Mouse (Mus musculus): ENCODE measurements at regions not wholly inside any gene's neighbourhood (a gene's known extent, or its start where the extent isn't known, plus 50 kb on each side); places are given as distances from the start of the nearest gene placed in this dataset.

DNA sequence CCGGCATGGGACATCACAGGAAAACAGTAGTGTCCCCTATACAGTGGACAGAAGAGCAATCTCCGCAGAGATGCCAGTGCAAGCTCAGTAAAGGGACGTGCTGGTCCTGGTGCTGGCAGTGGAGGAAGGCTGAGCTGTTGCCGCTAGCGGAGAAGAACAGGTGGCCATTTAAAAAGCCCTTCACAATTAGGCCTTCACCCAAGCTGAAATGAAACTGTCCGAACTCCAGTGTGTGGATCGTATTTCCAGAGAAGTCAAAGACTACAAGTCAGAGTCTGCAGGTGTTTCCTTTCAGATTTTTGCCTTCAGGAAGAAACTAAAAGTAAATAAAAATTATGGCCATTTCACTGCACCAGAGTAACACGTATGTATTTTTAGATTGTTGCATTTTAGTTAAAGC is 364.2 kb upstream of the Prickle1 start:
- H3K4me1 ChIP-seq (ENCODE audit: control insufficient read depth, insufficient read depth, insufficient read length, low read length), result no peaks in the 10 kb centered on the region
- no peak overlapping the region for H3K27ac ChIP-seq (replicated peaks; ENCODE audit: low read depth, low read length)
- H3K4me3 ChIP-seq (ENCODE audit: insufficient read depth, low read depth, low read length), result no peak overlapping the region

DNA sequence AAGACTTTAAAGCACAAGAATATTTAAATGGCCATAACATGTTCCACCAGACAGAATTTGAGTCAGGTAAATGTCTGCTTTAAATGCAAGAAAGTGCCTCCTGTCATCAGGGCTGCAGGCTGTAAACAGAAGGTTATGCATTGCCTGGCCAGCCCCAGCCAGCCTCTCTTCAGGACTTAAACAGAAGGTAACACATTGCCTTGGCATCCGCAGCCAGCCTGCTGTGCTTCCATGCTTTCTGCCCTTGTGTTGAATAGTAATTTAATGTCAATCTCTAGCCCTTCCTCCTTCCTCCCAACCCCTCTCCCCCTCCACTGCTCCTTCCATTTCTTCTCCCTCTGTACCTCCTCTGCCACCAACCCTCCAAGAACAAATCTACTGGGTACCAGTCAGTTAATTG is 362.4 kb upstream of the Prickle1 start:
- Histone ChIP-seq H3K27ac (replicated peaks; ENCODE audit: low read depth, low read length) (no peak overlapping the region), H3K4me1 (ENCODE audit: control insufficient read depth, insufficient read depth, insufficient read length, low read length) (no peaks in the 10 kb centered on the region), H3K4me3 (ENCODE audit: insufficient read depth, low read depth, low read length) (no peak overlapping the region)

DNA sequence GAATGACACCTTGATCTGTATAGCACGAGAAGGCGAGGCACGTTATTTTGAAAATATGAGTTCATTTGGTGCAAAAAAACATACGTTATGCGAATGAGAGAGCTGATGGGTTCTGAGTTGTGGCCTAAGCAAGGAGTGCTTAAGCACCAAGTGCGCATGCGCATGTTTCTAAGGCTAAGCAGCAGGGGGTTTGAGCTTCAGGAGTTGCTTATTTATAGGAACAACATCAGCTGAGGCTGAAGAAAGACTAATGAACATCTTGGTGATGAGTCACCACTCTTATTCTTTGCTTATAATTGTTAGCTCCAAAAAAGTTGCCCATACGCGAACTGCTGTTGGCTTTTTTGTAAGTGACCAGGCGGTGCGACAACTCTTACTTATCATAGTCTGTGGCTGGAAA is 361.1 kb upstream of the Prickle1 start:
- no peaks in the 10 kb centered on the region for H3K4me1 ChIP-seq (ENCODE audit: control insufficient read depth, insufficient read depth, insufficient read length, low read length)
- no peak overlapping the region for H3K27ac ChIP-seq (replicated peaks; ENCODE audit: low read depth, low read length)
- no peak overlapping the region for H3K4me3 ChIP-seq (ENCODE audit: insufficient read depth, low read depth, low read length)

DNA sequence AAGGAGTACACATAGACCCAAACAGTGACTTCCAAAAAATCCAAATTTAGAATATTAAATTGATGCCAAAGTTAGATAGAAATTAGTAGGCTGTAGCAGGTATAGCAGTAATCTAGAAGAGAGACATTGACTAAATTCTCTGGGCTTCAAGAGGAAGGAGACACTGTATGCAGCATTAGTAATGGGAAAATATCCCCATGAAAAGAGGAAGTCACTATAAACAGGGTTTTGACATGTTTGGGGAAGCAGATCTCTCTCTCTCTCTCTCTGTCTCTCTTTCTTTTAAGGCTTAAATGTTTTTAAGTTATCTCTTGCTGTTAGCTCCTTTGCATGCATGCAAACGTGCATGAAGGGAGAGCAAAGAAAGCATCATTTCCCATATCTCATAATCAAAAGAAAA is 357.9 kb upstream of the Prickle1 start:
- H3K4me3 ChIP-seq (ENCODE audit: insufficient read depth, low read depth, low read length), result no peak overlapping the region
- no peak overlapping the region for H3K27ac ChIP-seq (replicated peaks; ENCODE audit: low read depth, low read length)
- no peaks in the 10 kb centered on the region for H3K4me1 ChIP-seq (ENCODE audit: control insufficient read depth, insufficient read depth, insufficient read length, low read length)

DNA sequence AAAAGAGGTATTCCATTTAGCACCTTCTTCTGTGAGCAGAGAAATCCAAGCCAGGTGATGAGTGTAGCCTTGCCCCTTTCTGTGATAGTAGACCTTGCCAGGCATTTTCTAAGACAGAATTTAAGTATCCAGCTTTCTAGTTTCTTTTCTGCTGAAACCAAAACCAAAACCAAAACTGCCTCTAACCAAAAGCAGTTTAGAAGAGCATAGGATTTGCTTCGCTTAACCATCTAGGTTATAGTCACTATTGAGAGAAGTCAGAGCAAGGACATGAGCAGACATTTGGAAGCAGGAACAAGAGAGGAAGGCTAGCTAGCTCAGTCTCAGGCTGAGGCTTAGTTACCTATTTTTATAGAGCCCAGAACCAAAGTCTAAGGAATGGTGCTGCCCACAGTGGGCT is 354.8 kb upstream of the Prickle1 start:
- Histone ChIP-seq H3K4me3 (ENCODE audit: insufficient read depth, low read depth, low read length) (no peak overlapping the region), H3K27ac (replicated peaks; ENCODE audit: low read depth, low read length) (no peak overlapping the region), H3K4me1 (ENCODE audit: control insufficient read depth, insufficient read depth, insufficient read length, low read length) (no peaks in the 10 kb centered on the region)

DNA sequence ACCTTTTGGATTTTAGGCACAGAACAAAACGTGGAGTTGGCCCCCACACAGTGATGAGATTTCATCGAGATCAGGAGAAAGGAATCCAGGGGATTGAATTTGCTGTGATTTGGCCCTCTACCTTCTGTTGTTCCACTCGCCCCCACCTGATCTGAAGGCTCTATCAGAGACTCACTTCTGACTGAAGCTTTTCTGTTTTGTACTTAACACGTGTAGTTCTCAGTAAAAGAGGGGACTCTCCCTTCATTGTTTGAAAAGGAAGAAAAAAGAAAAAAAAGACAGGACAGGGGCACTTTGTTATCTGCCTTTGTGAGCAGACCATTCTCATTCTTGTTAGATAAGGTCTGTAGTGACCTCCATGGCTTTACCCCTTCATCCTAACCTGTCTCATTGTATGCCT is 353.2 kb upstream of the Prickle1 start:
- no peaks in the 10 kb centered on the region for H3K4me1 ChIP-seq (ENCODE audit: control insufficient read depth, insufficient read depth, insufficient read length, low read length)
- H3K4me3 ChIP-seq (ENCODE audit: insufficient read depth, low read depth, low read length), result no peak overlapping the region
- no peak overlapping the region for H3K27ac ChIP-seq (replicated peaks; ENCODE audit: low read depth, low read length)

DNA sequence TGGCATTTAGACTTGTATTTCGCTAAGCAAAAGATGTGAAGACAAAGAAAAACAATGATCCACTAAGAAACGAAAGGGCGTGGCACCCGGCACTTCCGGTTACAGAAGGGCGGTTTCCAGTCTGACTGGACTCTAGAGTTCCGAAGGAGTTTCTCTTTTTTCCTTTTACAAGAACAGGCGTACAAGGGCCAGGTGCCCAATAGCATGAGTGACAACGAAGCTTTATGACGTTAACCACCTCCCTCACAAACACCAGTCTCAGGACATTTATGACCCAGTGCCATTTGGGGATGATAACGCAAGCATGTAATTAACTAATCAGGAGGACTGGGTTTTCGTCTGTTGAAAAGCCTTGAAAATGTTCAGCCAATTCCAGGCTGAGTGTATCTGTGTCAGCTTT is 347.9 kb upstream of the Prickle1 start:
- Histone ChIP-seq H3K27ac (replicated peaks; ENCODE audit: low read depth, low read length) (no peak overlapping the region), H3K4me1 (ENCODE audit: control insufficient read depth, insufficient read depth, insufficient read length, low read length) (no peaks in the 10 kb centered on the region), H3K4me3 (ENCODE audit: insufficient read depth, low read depth, low read length) (no peak overlapping the region)

DNA sequence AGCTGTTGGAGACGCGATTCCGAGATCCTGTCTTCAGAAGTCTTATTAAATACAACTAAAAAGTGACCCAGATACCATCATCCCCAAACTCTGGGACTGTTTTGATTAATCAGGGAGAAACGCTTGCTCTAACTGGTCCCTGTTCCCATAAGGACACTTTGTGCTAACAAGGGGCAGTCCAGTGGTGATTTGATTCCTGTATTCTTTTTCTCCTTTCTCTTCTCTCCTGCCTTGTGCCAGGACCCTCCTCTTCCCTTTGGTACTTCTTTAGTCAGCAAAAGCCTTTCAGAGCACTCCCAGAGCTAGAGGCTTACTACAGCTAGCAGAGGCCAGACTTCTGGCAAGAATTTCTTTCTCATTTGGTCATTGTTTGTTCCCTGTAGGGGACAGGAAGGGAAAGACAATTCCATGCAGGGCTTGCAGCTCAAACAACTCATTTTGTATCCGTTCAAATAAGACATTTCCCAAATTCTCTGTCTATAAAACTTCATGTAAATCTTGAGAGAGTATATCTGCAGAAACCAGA is 337.3 kb upstream of the Prickle1 start:
- Histone ChIP-seq H3K27ac (replicated peaks; ENCODE audit: low read depth, low read length) (no peak overlapping the region), H3K4me1 (ENCODE audit: control insufficient read depth, insufficient read depth, insufficient read length, low read length) (no peaks in the 10 kb centered on the region), H3K4me3 (ENCODE audit: insufficient read depth, low read depth, low read length) (no peak overlapping the region)

DNA sequence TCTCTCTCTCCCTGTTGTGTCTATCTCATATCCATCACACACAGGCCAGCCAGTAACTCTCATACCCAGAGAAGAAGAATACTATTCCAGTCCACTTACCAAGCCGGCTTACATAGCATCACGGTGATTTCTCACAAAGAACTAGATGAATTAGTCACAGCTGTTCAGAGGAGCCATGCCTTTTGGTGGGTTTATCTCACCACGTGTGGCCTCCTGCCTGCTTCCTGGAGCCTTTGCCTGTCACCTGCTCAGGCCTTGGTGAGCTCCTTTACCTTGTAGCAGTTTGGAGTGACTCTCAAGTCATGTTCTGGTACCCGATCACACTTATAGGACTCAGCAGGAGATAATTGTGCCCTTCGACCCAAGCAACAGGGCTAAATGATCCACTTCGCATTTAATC is 331.2 kb upstream of the Prickle1 start:
- Histone ChIP-seq H3K4me1 (ENCODE audit: control insufficient read depth, insufficient read depth, insufficient read length, low read length) (no peaks in the 10 kb centered on the region), H3K4me3 (ENCODE audit: insufficient read depth, low read depth, low read length) (no peak overlapping the region), H3K27ac (replicated peaks; ENCODE audit: low read depth, low read length) (no peak overlapping the region)

DNA sequence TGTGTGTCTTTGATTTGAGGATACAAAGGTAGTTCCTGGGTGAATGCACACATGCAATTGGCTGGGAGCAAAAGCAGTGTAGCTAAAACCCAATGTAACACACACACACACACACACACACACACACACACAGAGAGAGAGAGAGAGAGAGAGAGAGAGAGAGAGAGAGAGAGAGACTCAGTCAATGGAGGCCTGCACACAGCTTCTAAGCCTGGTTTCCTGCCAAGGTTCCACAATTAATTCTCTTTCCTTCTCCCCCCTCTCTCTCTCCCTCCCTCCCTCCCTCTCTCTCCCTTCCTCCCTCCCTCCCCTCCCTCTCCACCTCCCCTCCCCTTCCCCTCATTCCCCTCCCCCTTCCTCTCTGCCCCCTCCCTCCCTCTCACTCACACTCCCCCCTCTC is 330.6 kb upstream of the Prickle1 start:
- Histone ChIP-seq H3K4me1 (ENCODE audit: control insufficient read depth, insufficient read depth, insufficient read length, low read length) (no peaks in the 10 kb centered on the region), H3K4me3 (ENCODE audit: insufficient read depth, low read depth, low read length) (no peak overlapping the region), H3K27ac (replicated peaks; ENCODE audit: low read depth, low read length) (no peak overlapping the region)

DNA sequence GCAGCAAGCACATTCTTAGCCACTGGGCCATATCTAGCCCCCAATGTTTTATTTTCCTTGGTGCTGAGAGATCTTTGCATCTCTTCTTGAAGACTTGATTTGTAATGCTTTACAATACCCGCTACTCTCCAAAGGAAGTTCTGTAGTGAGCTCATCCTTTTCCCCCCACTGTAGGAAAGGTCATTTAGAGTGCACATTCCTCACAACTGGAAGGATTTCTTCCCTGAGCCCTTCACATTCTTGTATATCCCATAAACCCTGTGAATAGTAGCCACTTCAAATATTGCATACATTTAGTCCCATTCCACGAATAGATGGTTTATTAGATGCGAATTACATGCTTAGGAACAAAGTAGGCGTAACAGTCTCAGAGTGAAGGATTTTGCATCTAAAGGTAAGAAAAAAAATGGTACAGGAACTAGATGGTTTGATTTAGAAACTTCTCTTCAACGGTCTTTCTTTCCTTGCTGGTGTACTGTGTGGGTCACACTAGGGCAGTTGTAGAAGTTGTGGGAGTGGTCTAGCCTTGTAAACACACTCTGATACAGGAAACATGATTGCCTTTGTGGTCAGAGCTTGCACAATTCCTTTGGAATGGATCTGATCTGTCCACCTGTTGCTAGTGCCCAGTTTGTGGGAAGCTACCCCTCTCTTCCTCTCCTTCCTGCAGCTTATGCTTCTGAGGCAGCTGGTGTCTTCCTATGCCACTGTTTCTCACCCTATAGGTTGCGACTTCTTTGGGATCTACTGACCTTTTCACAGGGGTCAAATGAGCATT is 326.0 kb upstream of the Prickle1 start:
- Histone ChIP-seq H3K4me1 (ENCODE audit: control insufficient read depth, insufficient read depth, insufficient read length, low read length) (no peaks in the 10 kb centered on the region), H3K27ac (replicated peaks; ENCODE audit: low read depth, low read length) (no peak overlapping the region), H3K4me3 (ENCODE audit: insufficient read depth, low read depth, low read length) (no peak overlapping the region)

DNA sequence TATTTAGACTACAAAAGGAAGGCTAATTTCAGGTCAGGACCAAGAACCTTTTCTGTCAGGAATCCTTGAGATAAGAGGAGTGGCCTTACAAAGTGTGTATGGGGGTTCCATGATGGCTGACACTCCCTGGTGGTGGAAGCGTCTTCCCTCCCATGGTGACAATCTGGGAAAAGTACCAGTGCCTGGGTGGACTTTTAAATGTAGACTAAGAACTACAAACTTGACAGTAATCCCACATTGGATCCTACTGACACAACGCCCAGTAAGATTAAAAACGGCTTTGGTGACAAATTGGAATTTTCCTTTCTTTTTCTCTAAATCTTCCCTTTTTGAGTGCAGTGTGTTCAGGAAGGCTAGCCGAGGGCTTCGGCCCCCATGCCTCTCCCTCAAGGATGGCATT is 325.3 kb upstream of the Prickle1 start:
- Histone ChIP-seq H3K4me1 (ENCODE audit: control insufficient read depth, insufficient read depth, insufficient read length, low read length) (no peaks in the 10 kb centered on the region), H3K27ac (replicated peaks; ENCODE audit: low read depth, low read length) (no peak overlapping the region)

DNA sequence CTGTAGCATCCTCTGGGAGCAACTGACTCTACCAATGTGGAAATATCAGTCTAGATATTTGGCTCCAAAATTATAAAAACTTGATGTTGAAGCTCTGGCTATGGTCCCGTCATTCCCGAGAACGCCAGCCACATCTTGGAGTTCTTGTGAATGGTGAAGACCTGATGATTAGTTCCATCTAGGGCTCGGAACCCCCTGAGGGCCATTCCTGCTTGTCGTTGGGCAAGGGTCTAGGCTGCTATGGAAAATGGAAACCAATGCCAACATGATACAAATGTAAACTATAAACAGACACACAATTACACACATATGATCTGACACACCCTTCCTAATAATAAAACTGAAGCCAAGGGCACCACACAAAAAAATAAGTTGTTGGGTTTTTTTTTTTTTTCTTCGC is 323.9 kb upstream of the Prickle1 start:
- no peak overlapping the region for H3K4me3 ChIP-seq (ENCODE audit: insufficient read depth, low read depth, low read length)
- no peak overlapping the region for H3K27ac ChIP-seq (replicated peaks; ENCODE audit: low read depth, low read length)
- H3K4me1 ChIP-seq (ENCODE audit: control insufficient read depth, insufficient read depth, insufficient read length, low read length), result no peaks in the 10 kb centered on the region

More for the DNA sequence above, 325.3 kb upstream of the Prickle1 start:
- H3K4me3 ChIP-seq (ENCODE audit: insufficient read depth, low read depth, low read length), result no peak overlapping the region

DNA sequence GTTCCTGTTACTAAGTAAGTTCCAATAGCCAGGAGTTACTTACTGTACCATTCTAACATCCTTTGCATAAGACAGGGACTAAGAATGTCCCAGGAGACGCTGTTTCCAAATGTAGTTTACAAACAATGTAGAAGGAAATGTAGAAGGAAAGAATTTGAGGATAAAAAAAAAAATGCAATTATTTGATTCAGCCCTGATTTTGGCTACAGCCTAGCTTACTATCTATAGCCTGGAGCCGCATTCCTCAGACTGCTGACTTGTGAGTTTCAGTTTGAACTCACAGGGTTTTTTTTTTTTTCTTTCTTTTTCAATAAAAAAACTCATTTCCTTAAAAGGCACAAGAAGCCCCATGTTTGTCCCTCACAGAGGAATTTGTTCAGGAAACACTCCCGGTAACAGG is 321.2 kb upstream of the Prickle1 start:
- Histone ChIP-seq H3K27ac (replicated peaks; ENCODE audit: low read depth, low read length) (no peak overlapping the region), H3K4me3 (ENCODE audit: insufficient read depth, low read depth, low read length) (no peak overlapping the region)

DNA sequence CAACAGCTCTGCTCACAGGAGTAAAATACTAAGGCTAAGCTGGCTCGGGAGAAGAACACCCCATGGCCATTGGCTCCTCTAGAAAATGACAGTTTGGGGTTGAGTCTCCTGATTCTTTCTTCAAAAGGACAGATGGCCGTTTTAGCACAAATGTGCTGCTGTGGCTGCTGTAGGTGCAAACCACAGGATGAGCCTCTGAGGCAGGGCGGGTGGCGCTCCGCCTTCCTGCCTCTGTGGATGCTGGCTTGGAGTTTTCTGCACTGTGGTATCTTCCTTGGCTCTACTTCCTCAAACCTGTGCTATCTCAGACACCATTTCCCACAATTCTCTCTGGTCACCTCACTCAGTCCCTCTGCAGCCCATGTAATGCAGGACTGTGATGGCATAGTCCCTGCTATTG is 317.8 kb upstream of the Prickle1 start:
- no peak overlapping the region for H3K4me3 ChIP-seq (ENCODE audit: insufficient read depth, low read depth, low read length)
- H3K27ac ChIP-seq (replicated peaks; ENCODE audit: low read depth, low read length), result no peak overlapping the region
- no peaks in the 10 kb centered on the region for H3K4me1 ChIP-seq (ENCODE audit: control insufficient read depth, insufficient read depth, insufficient read length, low read length)

More for the DNA sequence above, 321.2 kb upstream of the Prickle1 start:
- H3K4me1 ChIP-seq (ENCODE audit: control insufficient read depth, insufficient read depth, insufficient read length, low read length), result no peaks in the 10 kb centered on the region

DNA sequence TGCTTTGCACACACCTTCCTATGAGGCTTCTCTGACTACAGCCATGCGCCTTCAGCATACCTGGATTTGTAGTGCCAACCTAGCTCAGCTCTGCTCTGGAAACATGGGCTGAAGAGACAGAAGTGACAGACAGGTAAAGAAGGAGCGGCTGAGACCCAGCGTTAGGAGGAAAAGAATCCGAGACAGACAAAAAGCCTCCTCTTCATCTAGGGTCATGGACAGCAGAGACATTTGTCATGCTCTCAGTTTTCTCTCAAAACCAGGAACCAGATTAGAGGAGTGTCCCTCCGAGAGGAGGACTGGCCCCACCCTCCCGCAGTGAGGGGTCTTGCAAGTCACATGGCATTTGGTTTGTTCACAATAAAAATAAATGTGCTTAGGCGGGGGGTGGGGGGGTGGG is 317.4 kb upstream of the Prickle1 start:
- Histone ChIP-seq H3K4me1 (ENCODE audit: control insufficient read depth, insufficient read depth, insufficient read length, low read length) (no peaks in the 10 kb centered on the region), H3K27ac (replicated peaks; ENCODE audit: low read depth, low read length) (no peak overlapping the region), H3K4me3 (ENCODE audit: insufficient read depth, low read depth, low read length) (no peak overlapping the region)
